Mouse (Mus musculus) midbrain, embryonic 13.5 days (tissue): ENCODE results near the gene Serpind1. TPM values are rescaled to one million over a fixed set of nuclear protein-coding genes. Genes with fewer than 3 reads are reported as not detected.

Experiments
- ATAC-seq: fragments of 200-750 bp; cut with Nextera tagmentation; 2 replicates; pipeline ENCODE4 v1.8.0; 2017; ENCODE audit warnings: mild to moderate bottlenecking, moderate TSS enrichment, moderate library complexity
- H3K27ac ChIP-seq: fragments of 300-500 bp; sonication (generic); 2 replicates; pipeline ENCODE4 v1.5.1; 2015; ENCODE audit warnings: inconsistent platforms, mild to moderate bottlenecking, moderate library complexity
- H3K27me3 ChIP-seq: fragments of 300-500 bp; sonication (generic); 2 replicates; pipeline ENCODE4 v1.6.1; 2015; ENCODE audit warnings: mild to moderate bottlenecking, inconsistent platforms
- H3K36me3 ChIP-seq: fragments of 300-500 bp; sonication (generic); 2 replicates; pipeline ENCODE4 v1.6.1; 2015; ENCODE audit warnings: mild to moderate bottlenecking, inconsistent platforms
- H3K4me1 ChIP-seq: fragments of 300-500 bp; sonication (generic); replicated peaks from 2 replicates; pipeline ENCODE4 v1.6.1; 2015; ENCODE audit warnings: inconsistent platforms
- H3K4me2 ChIP-seq: fragments of 300-500 bp; sonication (generic); replicated peaks from 2 replicates; pipeline ENCODE4 v1.6.1; 2015; ENCODE audit warnings: moderate library complexity, mild to moderate bottlenecking, inconsistent platforms
- H3K4me3 ChIP-seq: fragments of 300-500 bp; sonication (generic); replicated peaks from 2 replicates; pipeline ENCODE4 v1.5.1; 2015; ENCODE audit warnings: mild to moderate bottlenecking, inconsistent platforms
- H3K9ac ChIP-seq: fragments of 300-500 bp; sonication (generic); replicated peaks from 2 replicates; pipeline ENCODE4 v1.6.1; 2015; ENCODE audit warnings: mild to moderate bottlenecking, inconsistent platforms
- H3K9me3 ChIP-seq: fragments of 300-500 bp; sonication (generic); 2 replicates; pipeline ENCODE4 v1.6.1; 2016; ENCODE audit warnings: mild to moderate bottlenecking, inconsistent platforms
- WGBS: fragments of 180-500 bp; shearing (Covaris S2); methylation state at CpG from one replicate; pipeline ENCODE4 v1.1.7; 2015; 5-methylcytosine and 5-hydroxymethylcytosine counted together
- polyA plus RNA-seq: library from polyadenylated mRNA; unstranded; fragments of >200 nt; fragmentation: Nextera tagmentation; extraction: Ambion mirVana; gene quantifications from 2 replicates; pipeline ENCODE4 v1.2.1, GENCODE M21; 2015

Gene Serpind1
- polyA plus RNA-seq, 1 experiment from 2014 or later: 1.1 TPM

GRCm38 (mm10) chr16:17358787-17359186, 27.6 kb downstream of the Serpind1 start:
- no peaks in the 10 kb centered on the region for H3K9me3 ChIP-seq
- no peak overlapping the region for H3K9ac ChIP-seq
- H3K27ac ChIP-seq: no peak overlapping the region
- H3K36me3 ChIP-seq: peaks cover 69% of the 10 kb centered on the region
- no peak overlapping the region for H3K4me2 ChIP-seq
- H3K4me3 ChIP-seq: no peak overlapping the region
- 93% methylated on average over 4 of the region's 4 CpGs for WGBS
- H3K27me3 ChIP-seq: no peaks in the 10 kb centered on the region
- ATAC-seq: no peak
- no peaks in the 10 kb centered on the region for H3K4me1 ChIP-seq

- no peak overlapping the region for H3K9ac ChIP-seq
- no peak overlapping the region for H3K4me2 ChIP-seq
- H3K27ac ChIP-seq: no peak overlapping the region
- WGBS: 97% methylated on average over 4 of the region's 4 CpGs
- no peaks in the 10 kb centered on the region for H3K27me3 ChIP-seq
- H3K4me3 ChIP-seq: no peak overlapping the region
- no peak for ATAC-seq
- no peaks in the 10 kb centered on the region for H3K9me3 ChIP-seq
- H3K36me3 ChIP-seq: peaks cover 68% of the 10 kb centered on the region
- no peaks in the 10 kb centered on the region for H3K4me1 ChIP-seq
Observed at GRCm38 (mm10) chr16:17382306-17382705, 51.1 kb downstream of the Serpind1 start.

- no peak overlapping the region for H3K9ac ChIP-seq
- ATAC-seq: no peak
- no peaks in the 10 kb centered on the region for H3K9me3 ChIP-seq
- 87% methylated on average over 2 of the region's 2 CpGs for WGBS
- H3K4me3 ChIP-seq: no peak overlapping the region
- H3K4me2 ChIP-seq: no peak overlapping the region
- no peak overlapping the region for H3K27ac ChIP-seq
- H3K4me1 ChIP-seq: no peaks in the 10 kb centered on the region
- no peaks in the 10 kb centered on the region for H3K27me3 ChIP-seq
- H3K36me3 ChIP-seq: peaks cover 56% of the 10 kb centered on the region
Observed at GRCm38 (mm10) chr16:17383594-17384326, 52.6 kb downstream of the Serpind1 start.

- peaks cover 22% of the 10 kb centered on the region for H3K36me3 ChIP-seq
- ATAC-seq: no peak
- H3K4me1 ChIP-seq: no peaks in the 10 kb centered on the region
- H3K27ac ChIP-seq: no peak overlapping the region
- no peak overlapping the region for H3K4me3 ChIP-seq
- WGBS: 90% methylated on average over 4 of the region's 4 CpGs
- H3K9me3 ChIP-seq: no peaks in the 10 kb centered on the region
- H3K4me2 ChIP-seq: no peak overlapping the region
- no peaks in the 10 kb centered on the region for H3K27me3 ChIP-seq
- H3K9ac ChIP-seq: no peak overlapping the region
Observed at GRCm38 (mm10) chr16:17392784-17393183, 61.6 kb downstream of the Serpind1 start.

Other genes starting within 250 kb of the Serpind1 start
- gene Ppil2, start 220.1 kb upstream of the Serpind1 start, polyA plus RNA-seq: 168 and 171 TPM in 2 replicates
- gene 2610318N02Rik, start 206.2 kb upstream of the Serpind1 start, polyA plus RNA-seq: 34.1 and 35.5 TPM in 2 replicates
- gene Sdf2l1, start 199.0 kb upstream of the Serpind1 start, polyA plus RNA-seq: 37.0 and 42.9 TPM in 2 replicates
- gene Ydjc, start 186.8 kb upstream of the Serpind1 start, polyA plus RNA-seq: 21.5 and 22.0 TPM in 2 replicates
- gene Ccdc116, start 184.1 kb upstream of the Serpind1 start, polyA plus RNA-seq: 1.1 and 1.4 TPM in 2 replicates
- gene Ube2l3, start 128.7 kb upstream of the Serpind1 start, polyA plus RNA-seq: 330 and 342 TPM in 2 replicates
- gene Rimbp3, start 122.8 kb upstream of the Serpind1 start, polyA plus RNA-seq: 2.1 and 2.5 TPM in 2 replicates
- 13.2 and 13.6 TPM in 2 replicates for gene Hic2, start 97.8 kb upstream of the Serpind1 start, polyA plus RNA-seq
- gene Tmem191c, start 55.3 kb upstream of the Serpind1 start, polyA plus RNA-seq: 24.1 and 28.1 TPM in 2 replicates
- 21.2 and 23.3 TPM in 2 replicates for gene Snap29, start 74.6 kb downstream of the Serpind1 start, polyA plus RNA-seq
- 62.7 and 67.5 TPM in 2 replicates for gene Pi4ka, start 74.9 kb downstream of the Serpind1 start, polyA plus RNA-seq
- gene Crkl, start 120.6 kb downstream of the Serpind1 start, polyA plus RNA-seq: 88.7 and 91.2 TPM in 2 replicates
- 7.9 and 10.6 TPM in 2 replicates for gene Aifm3, start 158.2 kb downstream of the Serpind1 start, polyA plus RNA-seq
- 124 and 133 TPM in 2 replicates for gene Lztr1, start 177.3 kb downstream of the Serpind1 start, polyA plus RNA-seq
- 61.7 and 65.0 TPM in 2 replicates for gene Thap7, start 199.8 kb downstream of the Serpind1 start, polyA plus RNA-seq
- 0.28 and 0.55 TPM in 2 replicates for gene Lrrc74b, start 229.9 kb downstream of the Serpind1 start, polyA plus RNA-seq
- 1.0 and 1.3 TPM in 2 replicates for gene P2rx6, start 230.5 kb downstream of the Serpind1 start, polyA plus RNA-seq